Mouse (Mus musculus): ENCODE data around the gene Dip2c.

The Dip2c gene

GRCm38 (mm10) chr13:9426267-9426666 lies 149.9 kb downstream of the Dip2c start:
- no peak for DNase-seq

- no peak for DNase-seq
Measured at GRCm38 (mm10) chr13:9426779-9427178, 150.5 kb downstream of the Dip2c start.

DNA sequence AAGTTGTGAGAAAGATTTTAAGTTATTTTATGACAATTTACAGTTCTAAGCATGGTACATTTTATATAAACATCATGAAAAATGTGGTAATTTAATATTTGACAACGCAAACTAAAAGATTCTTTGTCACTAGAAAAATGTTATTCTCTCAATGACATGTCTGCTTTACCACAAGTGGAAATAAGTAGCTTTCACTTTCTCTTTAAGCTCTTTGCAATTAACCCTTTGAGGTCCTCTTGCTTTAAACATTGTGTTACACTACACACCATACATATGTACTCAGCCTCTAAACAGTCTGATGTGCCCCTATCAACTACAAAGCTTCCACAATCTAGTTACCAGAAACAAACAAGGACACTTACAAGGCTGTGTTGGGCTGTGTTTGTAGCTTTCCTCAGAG lies 153.6 kb downstream of the Dip2c start:
- no peak for DNase-seq

DNA sequence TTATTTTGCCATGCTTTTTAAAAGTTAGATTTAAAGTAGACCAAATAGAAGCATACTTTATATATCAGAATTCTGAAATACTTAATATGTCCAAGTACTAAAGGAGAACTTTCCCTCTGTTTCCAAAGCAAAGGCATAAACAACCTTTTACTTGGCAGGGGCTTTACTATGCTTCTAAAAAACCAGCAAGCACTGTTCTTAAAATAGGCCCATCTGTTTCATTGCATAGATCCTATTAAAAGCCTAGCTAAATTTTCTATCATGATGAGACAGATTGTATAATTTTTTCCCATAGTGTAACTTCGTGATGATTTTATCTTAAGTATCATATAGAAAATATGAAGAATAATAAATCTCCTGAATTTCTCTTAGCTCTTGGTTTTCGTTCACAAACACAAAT lies 154.4 kb downstream of the Dip2c start:
- DNase-seq, result no peak

DNA sequence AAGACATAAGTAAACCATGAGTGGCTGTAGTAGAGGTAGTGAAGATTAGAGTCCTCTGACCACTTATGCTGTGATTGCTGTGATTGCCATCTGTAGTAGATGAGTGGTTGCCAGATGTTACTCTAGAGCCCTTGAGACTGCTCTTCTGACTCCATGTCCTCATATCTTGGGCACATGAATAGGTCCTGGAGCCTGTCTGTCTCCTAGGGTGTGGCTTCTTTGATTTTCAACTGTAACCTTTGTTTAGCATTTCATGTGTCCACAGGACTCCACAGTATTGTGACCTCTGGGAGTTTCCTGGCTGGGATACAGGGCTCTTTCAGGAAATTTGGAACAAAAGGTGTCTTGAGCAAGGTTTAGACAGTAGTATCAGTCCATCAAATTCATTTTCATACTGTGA lies 155.1 kb downstream of the Dip2c start:
- no peak for DNase-seq

DNA sequence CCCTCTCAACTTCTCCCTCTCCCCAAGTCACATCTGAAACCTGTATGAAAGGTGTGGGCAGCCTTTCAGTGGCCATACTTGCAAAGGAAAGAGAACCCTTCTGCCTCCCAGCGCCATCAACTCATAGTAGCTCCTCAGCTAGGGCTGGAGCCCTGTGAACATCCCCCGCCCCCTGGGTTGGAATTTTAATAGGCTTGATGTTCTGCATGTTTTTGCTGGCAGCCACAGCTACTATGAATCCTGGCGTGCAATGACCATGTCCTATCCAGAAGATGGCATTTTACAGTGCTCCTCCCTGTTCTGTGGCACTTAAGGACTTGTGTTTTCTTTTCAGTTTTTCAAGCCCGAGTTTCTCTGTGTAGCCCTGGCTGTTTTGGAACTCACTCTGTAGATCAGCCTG lies 166.7 kb downstream of the Dip2c start:
- DNase-seq, result no peak

GRCm38 (mm10) chr13:9445533-9446294 lies 169.4 kb downstream of the Dip2c start:
- DNase-seq, result no peak

- no peak for DNase-seq
Measured at GRCm38 (mm10) chr13:9446448-9447115, 170.3 kb downstream of the Dip2c start.

DNA sequence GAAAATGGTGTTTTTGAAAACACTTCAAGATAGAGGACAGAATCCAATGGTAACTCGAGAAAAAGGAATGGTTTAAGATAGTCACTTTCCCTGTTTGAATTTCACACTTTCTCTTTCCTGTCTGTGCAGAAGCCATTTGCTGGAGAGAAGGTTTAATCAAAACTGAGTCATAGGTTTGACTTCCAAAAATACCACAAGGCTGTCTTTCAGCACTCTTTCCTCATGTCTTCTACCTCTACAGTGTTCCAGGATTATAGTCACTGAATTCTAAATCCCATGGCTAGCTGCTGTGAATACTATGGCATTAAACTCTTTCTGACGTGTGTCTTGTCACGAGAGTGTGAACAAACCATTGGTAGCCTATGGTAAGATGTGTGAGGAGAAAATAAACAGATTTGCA lies 173.9 kb downstream of the Dip2c start:
- DNase-seq, result no peak

DNA sequence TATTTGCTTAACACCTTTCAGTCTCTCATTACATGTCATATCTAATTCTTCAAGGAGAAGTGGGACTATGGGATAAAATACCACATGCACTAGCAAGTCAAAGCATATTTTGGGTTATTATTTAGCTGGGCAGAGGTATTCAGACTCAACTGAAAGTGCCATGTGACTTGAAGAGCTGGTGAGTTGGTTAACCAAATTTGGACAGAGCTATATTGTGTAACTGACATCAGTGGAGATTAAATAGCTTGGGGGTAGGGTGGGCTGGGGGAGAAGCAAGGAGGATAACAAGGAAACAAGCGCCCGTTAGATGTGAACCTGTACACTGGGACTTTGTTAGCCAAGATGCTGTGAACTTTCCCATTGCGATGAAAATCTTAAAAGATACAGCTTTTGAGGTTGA lies 175.6 kb downstream of the Dip2c start:
- no peak for DNase-seq

- DNase-seq, result no peak
Measured at GRCm38 (mm10) chr13:9454426-9455177, 178.3 kb downstream of the Dip2c start.

DNA sequence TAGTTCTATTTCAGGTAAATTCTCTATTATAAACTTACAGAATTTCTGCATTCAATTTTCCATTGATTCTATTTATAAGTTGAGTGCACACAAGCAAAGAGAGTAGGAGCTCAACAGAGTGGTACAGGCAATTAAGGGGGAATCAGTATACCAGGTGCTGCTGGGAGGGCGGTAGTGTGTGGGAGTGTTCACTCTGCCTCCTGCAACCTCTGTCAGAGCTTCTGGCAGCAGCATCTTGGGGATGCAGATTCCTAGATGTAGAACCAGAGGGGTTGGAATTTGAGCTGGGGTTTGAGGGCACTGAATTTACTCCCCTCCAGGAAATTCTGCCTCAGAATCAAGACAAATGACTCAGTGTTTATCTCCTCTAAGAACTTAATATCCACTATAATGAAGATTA lies 179.7 kb downstream of the Dip2c start:
- no peak for DNase-seq

DNA sequence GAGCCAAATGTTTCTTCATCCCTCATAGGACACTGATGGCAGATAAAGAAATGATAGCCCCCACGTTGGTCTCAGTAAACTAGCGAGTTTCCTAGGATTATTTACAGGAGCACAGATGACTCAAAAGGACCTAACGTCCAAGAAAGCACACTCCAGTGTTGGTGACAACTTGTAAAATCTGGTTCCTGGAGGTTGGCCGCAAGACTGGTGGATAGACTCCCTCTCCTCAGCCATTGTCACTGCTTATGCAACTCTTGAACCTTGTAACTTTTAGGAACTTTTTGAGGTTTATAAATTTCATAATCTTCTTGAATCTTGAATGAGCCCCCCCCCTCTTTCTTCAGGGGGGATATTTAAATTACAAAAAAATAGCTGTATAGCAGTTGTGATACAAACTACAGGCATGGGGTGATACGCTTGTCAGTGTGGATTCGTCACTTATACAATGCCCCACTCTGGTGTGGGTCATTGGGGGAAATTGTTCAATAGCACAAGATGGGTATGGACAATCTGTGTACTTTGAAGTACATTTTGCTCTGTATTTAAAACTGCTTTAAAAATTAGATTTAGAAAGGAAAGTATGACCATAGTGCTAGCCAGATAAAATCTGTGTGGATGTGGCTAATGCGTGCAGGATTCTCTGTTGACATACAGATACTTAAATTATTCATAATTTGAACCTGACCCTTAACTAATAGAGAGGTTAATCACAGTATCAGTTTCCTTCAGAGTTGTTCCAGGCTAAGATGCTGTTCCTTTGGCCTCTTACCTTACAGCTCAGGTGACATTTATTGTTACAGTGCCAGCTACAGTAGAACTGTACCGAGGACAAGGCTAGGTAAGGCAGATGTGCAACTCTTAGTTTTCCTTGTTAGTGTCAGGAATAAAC lies 181.3 kb downstream of the Dip2c start:
- DNase-seq, result no peak

DNA sequence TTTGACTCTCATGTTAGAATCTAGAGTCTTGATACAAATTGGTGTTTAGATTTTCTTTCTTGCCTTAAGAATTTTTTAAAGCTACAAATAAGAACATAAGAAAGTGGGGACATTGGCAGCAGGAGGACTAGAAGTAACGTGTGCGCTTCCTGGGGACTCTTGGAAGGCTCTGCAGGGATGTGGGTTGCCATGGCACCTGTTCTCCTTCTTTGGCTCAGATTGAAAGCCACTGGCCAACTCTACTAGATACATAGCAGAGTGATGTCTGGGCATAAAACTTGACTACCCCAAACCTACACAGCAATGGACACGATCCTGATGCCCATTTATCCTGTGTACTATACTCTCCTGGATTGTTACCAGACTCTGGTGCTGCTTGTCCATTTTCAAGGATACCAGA lies 188.1 kb downstream of the Dip2c start:
- no peak for DNase-seq

GRCm38 (mm10) chr13:9467216-9467615 lies 190.9 kb downstream of the Dip2c start:
- peak; percentile 72 for DNase-seq

DNA sequence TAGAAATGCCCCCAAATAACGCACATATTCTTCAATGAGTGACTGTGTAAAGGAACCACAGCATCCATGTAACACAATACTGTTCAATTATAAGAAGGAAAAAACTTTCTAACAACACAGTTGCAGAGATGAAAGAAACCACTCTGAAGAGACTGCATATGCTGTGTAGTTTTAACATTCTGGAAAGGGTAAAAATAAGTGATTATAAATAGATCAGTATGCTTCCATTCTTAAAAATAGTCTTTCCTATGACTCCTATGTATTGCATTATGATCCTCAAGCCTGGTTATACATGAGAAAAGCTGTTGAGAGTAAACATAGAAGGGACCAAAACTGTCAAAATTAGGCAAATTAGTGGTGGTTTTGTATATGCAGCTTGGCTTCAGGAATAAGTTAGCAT lies 197.1 kb downstream of the Dip2c start:
- no peak for DNase-seq

GRCm38 (mm10) chr13:9481722-9482121 lies 205.4 kb downstream of the Dip2c start:
- no peak for DNase-seq

DNA sequence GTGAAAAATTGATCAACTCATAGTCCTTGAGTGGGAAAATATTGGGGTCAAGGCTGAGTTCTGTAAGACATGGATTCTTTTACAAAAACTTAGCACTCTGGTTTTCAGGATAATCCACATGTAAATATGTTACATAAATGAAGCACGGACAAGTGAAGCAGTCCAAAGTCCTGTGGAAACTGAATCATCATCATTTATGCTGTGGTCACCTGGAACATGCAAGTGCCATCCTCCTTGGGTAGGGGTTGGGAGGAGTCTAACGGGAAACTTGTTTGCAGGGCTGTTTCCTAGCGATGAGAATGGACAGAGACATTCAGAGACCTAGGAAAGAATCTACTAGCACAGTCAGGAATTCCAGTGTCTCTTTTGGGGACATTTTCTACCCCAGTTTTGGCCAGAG lies 213.4 kb downstream of the Dip2c start:
- no peak for DNase-seq

DNA sequence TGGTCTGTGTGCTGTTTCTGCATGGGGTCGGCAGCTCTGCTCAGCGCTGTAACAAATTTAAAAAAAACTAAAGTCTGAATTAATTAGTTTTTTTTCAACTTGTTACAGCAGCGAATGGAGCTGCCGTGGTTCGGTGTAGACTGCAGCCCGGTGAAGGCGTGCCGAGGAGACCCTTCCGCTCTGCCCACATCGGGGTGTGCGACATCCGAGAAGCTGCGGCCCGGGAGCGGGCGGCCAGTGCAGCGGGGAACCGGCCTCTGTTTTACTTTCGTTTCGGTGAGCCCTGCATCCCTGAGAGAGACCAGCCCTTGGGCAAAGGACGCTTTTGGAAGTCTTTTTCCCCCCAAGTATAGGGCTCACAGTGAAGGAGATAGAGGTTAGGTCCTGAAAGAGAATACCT lies 218.4 kb downstream of the Dip2c start:
- DNase-seq, result peak; percentile 17

GRCm38 (mm10) chr13:9504118-9504856 lies 228.0 kb downstream of the Dip2c start:
- DNase-seq, result no peak

GRCm38 (mm10) chr13:9538556-9538955 lies 262.2 kb downstream of the Dip2c start:
- no peak for DNase-seq

- no peak for DNase-seq
Measured at GRCm38 (mm10) chr13:9547698-9548344, 271.5 kb downstream of the Dip2c start.

All from retina, postnatal 1 day (tissue).